ENCODE assay signal across 13 mouse cellular contexts in the genomic region with DNA sequence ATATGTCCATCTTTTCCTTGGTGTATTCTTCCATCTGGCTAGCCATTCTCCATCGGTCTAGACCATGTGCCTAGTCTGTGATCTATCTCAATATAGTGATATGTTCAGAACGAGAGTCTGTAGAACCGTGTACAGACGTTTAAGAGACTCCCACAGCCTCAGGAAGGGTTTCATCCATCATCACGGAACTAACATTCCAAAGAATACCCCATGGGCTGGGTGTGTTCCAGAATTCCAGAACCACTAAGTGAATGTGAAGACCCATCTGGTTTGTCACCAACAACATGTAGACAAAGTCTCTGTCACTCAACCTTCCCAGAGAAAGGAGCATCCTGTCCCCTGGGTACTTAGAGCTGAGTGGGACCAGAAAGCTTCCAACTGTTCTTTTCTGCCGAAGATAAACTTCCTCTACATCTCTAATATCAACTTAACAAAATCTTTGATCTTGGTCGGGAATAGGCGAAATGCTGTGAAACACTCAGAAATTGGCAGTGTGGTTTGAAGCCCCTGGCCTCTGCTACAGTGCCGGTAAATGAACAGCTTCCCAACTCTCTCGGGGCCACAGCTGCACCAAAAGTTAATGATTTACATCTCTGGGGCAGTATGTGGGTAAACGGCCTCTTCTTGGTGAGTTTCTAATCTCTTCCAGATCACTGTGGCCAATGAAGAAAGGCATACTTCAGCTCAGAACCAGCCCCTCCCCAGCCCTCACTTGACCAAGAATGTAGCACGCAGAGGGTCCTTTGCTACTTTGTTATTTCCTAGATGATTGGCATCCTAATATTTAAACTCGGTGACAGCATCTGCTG.
A peak's percentile ranks its signal among the peaks of the same experiment; 100 is the strongest.
DNase-seq lines count a peak whose midpoint lies in the region; ATAC-seq lines count a peak whose summit lies in the region.
"Had no signal": no experiment of that assay in that cellular context is flagged by ENCODE, and none has a peak within 500 bp of the region (broad histone marks: within the 10 kb centered on the region; RNA-seq: fewer than 3 reads in every experiment).

No protein-coding gene starts in this region.

- H3K9me3 ChIP-seq in intestine, embryonic 16.5 days (ENCODE audit: control insufficient read depth, low read length) = no peaks in the 10 kb centered on the region
- H3K9me3 ChIP-seq: embryonic facial prominence, embryonic 10.5 days; hindbrain, embryonic 12.5 days; midbrain, embryonic 15.5 days had no signal

- peak; percentile 83 for ATAC-seq in intestine, embryonic 16.5 days
- ATAC-seq: midbrain, embryonic 15.5 days had no signal

- peak overlapping the region; percentile 26; the same call in 1 of the 2 replicates for H3K4me2 ChIP-seq in intestine, embryonic 16.5 days (ENCODE audit: low read depth, low read length)
- H3K4me2 ChIP-seq: hindbrain, embryonic 12.5 days; midbrain, embryonic 15.5 days had no signal

- peaks cover 20% of the 10 kb centered on the region for H3K4me1 ChIP-seq in intestine, embryonic 16.5 days (ENCODE audit: control insufficient read depth, insufficient read depth, low read length)

- H3K36me3 ChIP-seq in intestine, embryonic 16.5 days (ENCODE audit: control insufficient read depth, insufficient read depth, low read length) = no peaks in the 10 kb centered on the region
- H3K36me3 ChIP-seq: embryonic facial prominence, embryonic 10.5 days; hindbrain, embryonic 12.5 days; midbrain, embryonic 15.5 days had no signal

- no peak overlapping the region for H3K4me3 ChIP-seq in intestine, embryonic 16.5 days (ENCODE audit: low read length)
- H3K4me3 ChIP-seq: embryonic facial prominence, embryonic 10.5 days; hindbrain, embryonic 12.5 days; midbrain, embryonic 15.5 days had no signal

- WGBS in intestine, embryonic 16.5 days = 44% methylated on average over 13 of the region's 13 CpGs

- no peak overlapping the region for H3K9ac ChIP-seq in intestine, embryonic 16.5 days (ENCODE audit: low read depth, low read length)
- H3K9ac ChIP-seq: hindbrain, embryonic 12.5 days; midbrain, embryonic 15.5 days had no signal

- peak overlapping the region; percentile 60; the same call in 1 of the 2 replicates for H3K27ac ChIP-seq in intestine, embryonic 16.5 days (ENCODE audit: low read length)
- H3K27ac ChIP-seq: embryonic facial prominence, embryonic 10.5 days; hindbrain, embryonic 12.5 days; midbrain, embryonic 15.5 days had no signal

- peak; percentile 49 for DNase-seq in kidney, adult 11 months
- no peak for DNase-seq in kidney, adult 18-20 months
- DNase-seq in kidney, postnatal 36 days = peak; percentile 40 to 71
- DNase-seq in lung, postnatal 25 days (ENCODE audit: low spot score) = peak; percentile 67
- DNase-seq in adrenal gland, adult (ENCODE audit: inconsistent age in 2 of 2, low spot score in 1 of 2) = no peak
- no peak for DNase-seq in thymus, postnatal 14 days
- DNase-seq in left cerebral cortex, adult 9 months (ENCODE audit: low spot score in 2 of 2) = no peak
- DNase-seq: adrenal gland, postnatal 14 days; cerebellum, postnatal 10 days had no signal

- no peaks in the 10 kb centered on the region for H3K27me3 ChIP-seq in intestine, embryonic 16.5 days (replicated peaks; ENCODE audit: control insufficient read depth, insufficient read depth, low read length)
- H3K27me3 ChIP-seq: hindbrain, embryonic 12.5 days; midbrain, embryonic 15.5 days had no signal

Comparison
In these comparisons a context has a peak if more than half of its experiments do, and no peak if none do; other contexts are left out.
1. DNase-seq: peak in kidney, adult 11 months (single experiment), kidney, postnatal 36 days (2 of 2) and lung, postnatal 25 days (single experiment); none in kidney, adult 18-20 months (single experiment), adrenal gland, adult (0 of 2), thymus, postnatal 14 days (single experiment) and left cerebral cortex, adult 9 months (0 of 2).